Mouse (Mus musculus) cerebellum, adult 2 months (tissue): ENCODE results near the gene Bach2. TPM values are rescaled to one million over a fixed set of nuclear protein-coding genes. Genes with fewer than 3 reads are reported as not detected.

Source experiments
- DNase-seq, 2 experiments: peaks; one replicate each; pipeline ENCODE4 v3.0.0; 2021
- H3K27ac ChIP-seq: fragments of 200-500 bp; 2 replicates; pipeline ENCODE4 v1.5.1; 2012; ENCODE audit warnings: low read length, control low read depth, inconsistent platforms; ENCODE audit not compliant: insufficient read depth
- H3K27me3 ChIP-seq: fragments of 200-500 bp; 2 replicates; pipeline ENCODE4 v1.6.1; 2012; ENCODE audit warnings: inconsistent platforms, mild to moderate bottlenecking, low read length, moderate library complexity; ENCODE audit not compliant: control insufficient read depth, insufficient read depth
- H3K4me1 ChIP-seq: fragments of 200-500 bp; 2 replicates; pipeline ENCODE4 v1.6.1; 2011; ENCODE audit warnings: low read length; ENCODE audit not compliant: control insufficient read depth, insufficient read depth
- H3K4me3 ChIP-seq: fragments of 200-500 bp; replicated peaks from 2 replicates; pipeline ENCODE3; 2011; ENCODE audit warnings: mild to moderate bottlenecking, low read depth, low read length, control low read depth; ENCODE audit not compliant: insufficient read depth
- CTCF ChIP-seq: fragments of 200-500 bp; IDR thresholded peaks from 2 replicates; pipeline ENCODE4 v1.5.1; 2011; ENCODE audit warnings: low read depth, mild to moderate bottlenecking, control low read depth, low read length, moderate library complexity, borderline replicate concordance; ENCODE audit not compliant: insufficient read depth
- POLR2A ChIP-seq: fragments of 200-500 bp; IDR thresholded peaks from 2 replicates; pipeline ENCODE4 v1.6.1; 2011; ENCODE audit warnings: low read length, control low read depth, borderline replicate concordance; ENCODE audit not compliant: insufficient read depth
- WGBS: fragments of 180-500 bp; shearing (Covaris S2); methylation state at CpG from one replicate; pipeline ENCODE4 v1.1.7; 2018; 5-methylcytosine and 5-hydroxymethylcytosine counted together
- polyA plus RNA-seq: library from polyadenylated mRNA; depleted of rRNA; stranded (reverse); fragments of >200 nt; gene quantifications from 2 replicates; pipeline ENCODE4 v1.2.3, GENCODE M21; 2012

Gene Bach2
- polyA plus RNA-seq, 1 experiment, result 4.7 TPM

DNA sequence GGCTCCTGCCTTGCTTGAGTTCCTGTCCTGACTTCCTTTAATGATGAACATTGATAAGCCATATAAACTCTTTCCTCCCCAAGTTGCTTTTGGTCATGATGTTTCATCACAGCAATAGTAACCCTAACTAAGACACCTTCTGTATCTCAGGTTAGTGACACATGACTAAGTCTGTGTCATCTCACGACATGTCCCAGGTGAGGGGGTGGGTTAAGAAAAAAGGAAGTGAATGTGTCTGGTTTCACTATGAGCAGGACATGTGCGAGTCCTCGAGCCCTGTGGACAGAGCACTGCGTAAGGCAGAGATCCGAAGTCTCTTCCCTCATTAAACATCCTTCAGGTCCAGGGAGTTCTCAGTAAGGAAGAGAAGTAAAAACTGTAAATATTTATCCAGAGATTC is 162.9 kb downstream of the Bach2 start:
- 98% methylated on average over 5 of the region's 5 CpGs for WGBS
- Histone ChIP-seq H3K4me1 (0 out of 2 replicates have a peak, but pooled peaks cover 4% of the 10 kb centered on the region), H3K27me3 (no peaks in the 10 kb centered on the region), H3K4me3 (no peak overlapping the region), H3K27ac (no peak overlapping the region)
- no peak for TF ChIP-seq CTCF
- TF ChIP-seq POLR2A, result no peak
- no peak for DNase-seq

DNA sequence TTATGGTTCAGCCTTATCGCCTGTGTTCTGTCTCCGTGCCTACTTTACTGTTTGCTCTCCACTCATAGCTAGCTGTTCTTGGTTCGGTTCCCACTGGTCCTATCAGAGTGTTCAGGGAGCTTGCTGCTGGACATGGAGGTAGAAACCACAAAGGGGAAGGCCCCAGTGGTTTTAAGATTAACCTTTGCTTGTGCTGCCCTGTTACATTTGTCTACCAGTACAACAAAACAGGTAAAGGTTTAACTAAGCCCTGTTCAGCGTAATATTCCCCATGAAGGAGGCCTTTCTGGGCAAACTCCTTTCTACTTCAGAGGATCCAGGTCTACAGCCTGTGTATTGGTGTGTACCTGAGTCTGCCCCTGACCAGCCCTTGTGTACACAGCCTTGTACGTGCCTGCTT is 164.9 kb downstream of the Bach2 start:
- no peaks in the 10 kb centered on the region for H3K27me3 ChIP-seq
- DNase-seq, result no peak
- TF ChIP-seq CTCF (no peak), POLR2A (no peak)
- no peak overlapping the region for H3K27ac ChIP-seq
- H3K4me3 ChIP-seq, result no peak overlapping the region
- 97% methylated on average over 5 of the region's 5 CpGs for WGBS
- H3K4me1 ChIP-seq, result 0 out of 2 replicates have a peak, but pooled peaks cover 2% of the 10 kb centered on the region

GRCm38 (mm10) chr4:32405149-32405882 is 166.7 kb downstream of the Bach2 start:
- TF ChIP-seq CTCF, result no peak
- TF ChIP-seq POLR2A, result no peak
- Histone ChIP-seq H3K4me3 (no peak overlapping the region), H3K4me1 (no peaks in the 10 kb centered on the region), H3K27me3 (no peaks in the 10 kb centered on the region), H3K27ac (no peak overlapping the region)
- 84% methylated on average over 17 of the region's 17 CpGs for WGBS
- DNase-seq, result no peak

DNA sequence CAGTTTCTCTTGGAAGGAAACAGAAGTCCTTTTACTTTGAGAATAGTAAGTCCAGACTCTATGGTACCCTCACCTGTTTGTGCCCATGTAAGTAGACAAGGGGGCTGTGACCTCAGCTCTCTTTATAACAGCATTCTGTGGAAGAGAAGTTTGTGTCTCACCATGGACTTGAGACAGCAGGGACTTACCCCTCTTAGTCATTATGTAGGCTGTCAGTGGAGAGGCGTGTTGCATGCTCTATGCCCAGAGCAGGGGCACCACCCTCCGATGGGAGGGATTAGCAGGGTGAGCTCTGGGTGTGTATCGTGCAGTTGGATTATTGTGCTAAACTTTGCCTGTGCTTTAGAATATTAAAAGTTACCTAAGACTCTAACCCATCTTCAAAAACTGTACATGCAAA is 167.4 kb downstream of the Bach2 start:
- TF ChIP-seq CTCF (no peak), POLR2A (no peak)
- no peaks in the 10 kb centered on the region for H3K4me1 ChIP-seq
- no peak overlapping the region for H3K27ac ChIP-seq
- WGBS, result 88% methylated on average over 3 of the region's 3 CpGs
- DNase-seq, result no peak
- no peaks in the 10 kb centered on the region for H3K27me3 ChIP-seq
- no peak overlapping the region for H3K4me3 ChIP-seq

GRCm38 (mm10) chr4:32408535-32408934 is 169.9 kb downstream of the Bach2 start:
- H3K4me1 ChIP-seq, result no peaks in the 10 kb centered on the region
- DNase-seq, result no peak
- TF ChIP-seq CTCF (no peak), POLR2A (no peak)
- H3K27ac ChIP-seq, result no peak overlapping the region
- H3K4me3 ChIP-seq, result no peak overlapping the region
- 96% methylated on average over 8 of the region's 8 CpGs for WGBS
- no peaks in the 10 kb centered on the region for H3K27me3 ChIP-seq

- H3K4me1 ChIP-seq, result no peaks in the 10 kb centered on the region
- WGBS, result 60% methylated on average over 9 of the region's 9 CpGs
- DNase-seq, result no peak
- H3K27ac ChIP-seq, result no peak overlapping the region
- TF ChIP-seq CTCF (no peak), POLR2A (no peak)
- H3K4me3 ChIP-seq, result no peak overlapping the region
- H3K27me3 ChIP-seq, result no peaks in the 10 kb centered on the region
Observed at GRCm38 (mm10) chr4:32409116-32409880, 170.7 kb downstream of the Bach2 start.

- Histone ChIP-seq H3K4me1 (no peaks in the 10 kb centered on the region), H3K27me3 (no peaks in the 10 kb centered on the region), H3K27ac (no peak overlapping the region), H3K4me3 (no peak overlapping the region)
- 87% methylated on average over 7 of the region's 7 CpGs for WGBS
- TF ChIP-seq POLR2A, result no peak
- no peak for TF ChIP-seq CTCF
- DNase-seq, result no peak
Observed at GRCm38 (mm10) chr4:32413063-32413462, 174.5 kb downstream of the Bach2 start.

GRCm38 (mm10) chr4:32413505-32413904 is 174.9 kb downstream of the Bach2 start:
- Histone ChIP-seq H3K4me1 (no peaks in the 10 kb centered on the region), H3K4me3 (no peak overlapping the region), H3K27ac (no peak overlapping the region), H3K27me3 (no peaks in the 10 kb centered on the region)
- 93% methylated on average over 9 of the region's 9 CpGs for WGBS
- TF ChIP-seq POLR2A, result no peak
- TF ChIP-seq CTCF, result no peak
- DNase-seq, result no peak
